Mouse (Mus musculus) heart, adult 2 months (tissue): ENCODE data around the gene Tcf20.

Experiments
- CTCF ChIP-seq: fragments of 200-600 bp; IDR thresholded peaks from 2 replicates; pipeline ENCODE4 v1.8.1; 2022; ENCODE audit warnings: antibody characterized with exemption, mild to moderate bottlenecking, moderate library complexity
- EP300 ChIP-seq: fragments of 200-500 bp; IDR thresholded peaks from 2 replicates; pipeline ENCODE4 v1.6.1; 2011; ENCODE audit warnings: low read depth, low read length, control low read depth; ENCODE audit not compliant: insufficient read depth
- POLR2A ChIP-seq: fragments of 200-500 bp; IDR thresholded peaks from 2 replicates; pipeline ENCODE4 v1.6.1; 2011; ENCODE audit warnings: mild to moderate bottlenecking, low read depth, low read length, control low read depth; ENCODE audit not compliant: insufficient read depth

- TF ChIP-seq EP300 (no peak), POLR2A (no peak), CTCF (no peak)
Measured at GRCm38 (mm10) chr15:82992911-82993310, 5.2 kb upstream of the Tcf20 start.
